Mouse (Mus musculus) testis, adult 2 months (tissue): ENCODE data around the gene Sorbs1. TPM values are rescaled to one million over a fixed set of nuclear protein-coding genes. Genes with fewer than 3 reads are reported as not detected.

ENCODE experiments used
- H3K27ac ChIP-seq: fragments of 200-500 bp; 2 replicates; pipeline ENCODE4 v1.5.1; 2012; ENCODE audit warnings: low read depth, low read length; ENCODE audit not compliant: control insufficient read depth, insufficient read depth
- H3K27me3 ChIP-seq: fragments of 200-500 bp; 2 replicates; pipeline ENCODE4 v1.6.1; 2012; ENCODE audit warnings: mild to moderate bottlenecking, low read length, moderate library complexity; ENCODE audit not compliant: control insufficient read depth, insufficient read depth
- H3K36me3 ChIP-seq: fragments of 200-500 bp; 2 replicates; pipeline ENCODE4 v1.6.1; 2012; ENCODE audit warnings: mild to moderate bottlenecking, low read length; ENCODE audit not compliant: control insufficient read depth, insufficient read depth
- H3K4me1 ChIP-seq: fragments of 200-500 bp; 2 replicates; pipeline ENCODE4 v1.6.1; 2012; ENCODE audit warnings: low read length; ENCODE audit not compliant: control insufficient read depth, insufficient read depth
- H3K4me3 ChIP-seq: fragments of 200-500 bp; 2 replicates; pipeline ENCODE4 v1.5.1; 2012; ENCODE audit warnings: low read depth, mild to moderate bottlenecking, low read length, moderate library complexity, mixed read lengths; ENCODE audit not compliant: control insufficient read depth
- CTCF ChIP-seq: fragments of 200-500 bp; IDR thresholded peaks from 2 replicates; pipeline ENCODE4 v1.5.1; 2012; ENCODE audit warnings: low read depth, mild to moderate bottlenecking, inconsistent platforms, low read length, moderate library complexity; ENCODE audit not compliant: control insufficient read depth, insufficient read depth, insufficient replicate concordance
- POLR2A ChIP-seq: fragments of 200-500 bp; IDR thresholded peaks from 2 replicates; pipeline ENCODE4 v1.6.1; 2012; ENCODE audit warnings: low read depth, mild to moderate bottlenecking, inconsistent platforms, low read length, moderate library complexity; ENCODE audit not compliant: control insufficient read depth
- polyA plus RNA-seq: library from polyadenylated mRNA; depleted of rRNA; stranded (reverse); fragments of >200 nt; gene quantifications from 2 replicates; pipeline ENCODE4 v1.2.3, GENCODE M21; 2012

The Sorbs1 gene
- polyA plus RNA-seq, 1 experiment = 13.0 TPM

GRCm38 (mm10) chr19:40549516-40550135 lies 36.0 kb upstream of the Sorbs1 start:
- TF ChIP-seq CTCF (no peak), POLR2A (no peak)
- Histone ChIP-seq H3K4me3 (no peak overlapping the region), H3K27me3 (no peaks in the 10 kb centered on the region), H3K4me1 (no peaks in the 10 kb centered on the region; the same call in 1 of the 2 replicates), H3K36me3 (no peaks in the 10 kb centered on the region; the same call in 1 of the 2 replicates), H3K27ac (peak overlapping the region; percentile 70)

GRCm38 (mm10) chr19:40548796-40549515 lies 35.4 kb upstream of the Sorbs1 start:
- Histone ChIP-seq H3K4me3 (no peak overlapping the region), H3K4me1 (no peaks in the 10 kb centered on the region; the same call in 1 of the 2 replicates), H3K27me3 (no peaks in the 10 kb centered on the region), H3K36me3 (no peaks in the 10 kb centered on the region; the same call in 1 of the 2 replicates), H3K27ac (peak overlapping the region; percentile 70)
- no peak for TF ChIP-seq POLR2A
- TF ChIP-seq CTCF = no peak

- Histone ChIP-seq H3K27me3 (no peaks in the 10 kb centered on the region), H3K27ac (peak overlapping the region; percentile 70; the same call in 1 of the 2 replicates)
Measured at GRCm38 (mm10) chr19:40548386-40548785, 34.8 kb upstream of the Sorbs1 start.

GRCm38 (mm10) chr19:40544856-40545255 lies 31.3 kb upstream of the Sorbs1 start:
- Histone ChIP-seq H3K27ac (no peak overlapping the region), H3K4me1 (no peaks in the 10 kb centered on the region; the same call in 1 of the 2 replicates), H3K4me3 (no peak overlapping the region), H3K36me3 (no peaks in the 10 kb centered on the region), H3K27me3 (no peaks in the 10 kb centered on the region)
- TF ChIP-seq CTCF (peak; percentile 72; the same call in 1 of the 2 replicates), POLR2A (no peak)

More at GRCm38 (mm10) chr19:40548386-40548785, 34.8 kb upstream of the Sorbs1 start:
- no peaks in the 10 kb centered on the region; the same call in 1 of the 2 replicates for H3K4me1 ChIP-seq
- H3K4me3 ChIP-seq = no peak overlapping the region
- H3K36me3 ChIP-seq = no peaks in the 10 kb centered on the region; the same call in 1 of the 2 replicates
- no peak for TF ChIP-seq POLR2A
- no peak for TF ChIP-seq CTCF

- H3K36me3 ChIP-seq = no peaks in the 10 kb centered on the region
- H3K4me3 ChIP-seq = no peak overlapping the region
- H3K4me1 ChIP-seq = no peaks in the 10 kb centered on the region
- H3K27me3 ChIP-seq = no peaks in the 10 kb centered on the region
- TF ChIP-seq CTCF (no peak), POLR2A (no peak)
- H3K27ac ChIP-seq = no peak overlapping the region
Measured at GRCm38 (mm10) chr19:40542776-40543175, 29.2 kb upstream of the Sorbs1 start.

- Histone ChIP-seq H3K4me1 (no peaks in the 10 kb centered on the region), H3K36me3 (no peaks in the 10 kb centered on the region), H3K4me3 (no peak overlapping the region), H3K27me3 (no peaks in the 10 kb centered on the region), H3K27ac (no peak overlapping the region)
- TF ChIP-seq CTCF (no peak), POLR2A (no peak)
Measured at GRCm38 (mm10) chr19:40536526-40536925, 22.9 kb upstream of the Sorbs1 start.

- H3K27me3 ChIP-seq = no peaks in the 10 kb centered on the region
- H3K27ac ChIP-seq = no peak overlapping the region
- no peak overlapping the region for H3K4me3 ChIP-seq
- no peaks in the 10 kb centered on the region for H3K4me1 ChIP-seq
- no peaks in the 10 kb centered on the region for H3K36me3 ChIP-seq
- no peak for TF ChIP-seq CTCF
- no peak for TF ChIP-seq POLR2A
Measured at GRCm38 (mm10) chr19:40532525-40532924, 18.9 kb upstream of the Sorbs1 start.

- no peaks in the 10 kb centered on the region for H3K4me1 ChIP-seq
- H3K27me3 ChIP-seq = no peaks in the 10 kb centered on the region
- no peaks in the 10 kb centered on the region for H3K36me3 ChIP-seq
- TF ChIP-seq POLR2A = no peak
- no peak for TF ChIP-seq CTCF
- no peak overlapping the region for H3K27ac ChIP-seq
- no peak overlapping the region for H3K4me3 ChIP-seq
Measured at GRCm38 (mm10) chr19:40530323-40530722, 16.7 kb upstream of the Sorbs1 start.
